Comparison of ENCODE assay signal across 7 mouse cellular contexts in genomic region chr1:161070352-161071271, GRCm38 (mm10). TPM values are rescaled to one million over a fixed set of nuclear protein-coding genes. Genes with fewer than 3 reads are reported as not detected.
DNase-seq lines count a peak whose midpoint lies in the region; ATAC-seq lines count a peak whose summit lies in the region.

Gene Dars2, minus strand, starts transcription at chr1:161070658.
Gene Cenpl, plus strand, starts transcription at chr1:161070713.

- DNase-seq in adrenal gland, postnatal 14 days = peak; percentile 98
- DNase-seq in embryonic facial prominence, embryonic 11.5 days (ENCODE audit: low spot score) = peak; percentile 96
- DNase-seq in kidney, adult 11 months = peak; percentile 96
- peak; percentile 91 for DNase-seq in limb, embryonic 10.5 days (ENCODE audit: low spot score)
- DNase-seq in spleen, adult 12 weeks (ENCODE audit: low spot score) = peak; percentile 96

- H3K4me2 ChIP-seq in embryonic facial prominence, embryonic 11.5 days (ENCODE audit: low read depth, low read length) = peak within 1 kb of the TSS; percentile 79
- H3K4me2 ChIP-seq in midbrain, embryonic 13.5 days (replicated peaks) = peak within 1 kb of the TSS; percentile 86

- 0% methylated on average over 57 of the region's 57 CpGs for WGBS in embryonic facial prominence, embryonic 11.5 days
- under 1% methylated on average over 57 of the region's 57 CpGs for WGBS in limb, embryonic 10.5 days
- under 1% methylated on average over 57 of the region's 57 CpGs for WGBS in midbrain, embryonic 13.5 days

- H3K9ac ChIP-seq in embryonic facial prominence, embryonic 11.5 days (replicated peaks; ENCODE audit: low read length) = peak within 1 kb of the TSS; percentile 74
- H3K9ac ChIP-seq in midbrain, embryonic 13.5 days (replicated peaks) = peak within 1 kb of the TSS; percentile 85

- H3K27me3 ChIP-seq in embryonic facial prominence, embryonic 11.5 days (ENCODE audit: control insufficient read depth, insufficient read depth, low read length) = no peaks in the 10 kb centered on the region
- H3K27me3 ChIP-seq in limb, embryonic 10.5 days (ENCODE audit: low read depth, poor library complexity, severe bottlenecking) = no peaks in the 10 kb centered on the region
- no peaks in the 10 kb centered on the region for H3K27me3 ChIP-seq in midbrain, embryonic 13.5 days

- no peaks in the 10 kb centered on the region for H3K4me1 ChIP-seq in embryonic facial prominence, embryonic 11.5 days (ENCODE audit: control insufficient read depth, insufficient read depth, low read length)
- peaks cover 29% of the 10 kb centered on the region for H3K4me1 ChIP-seq in limb, embryonic 10.5 days
- peaks cover 38% of the 10 kb centered on the region for H3K4me1 ChIP-seq in midbrain, embryonic 13.5 days (replicated peaks)

- peak within 1 kb of the TSS; percentile 28 for H3K27ac ChIP-seq in embryonic facial prominence, embryonic 11.5 days (replicated peaks; ENCODE audit: low read depth, low read length)
- peak within 1 kb of the TSS; percentile 93 for H3K27ac ChIP-seq in limb, embryonic 10.5 days
- H3K27ac ChIP-seq in midbrain, embryonic 13.5 days = peak within 1 kb of the TSS; percentile 72

- H3K9me3 ChIP-seq in embryonic facial prominence, embryonic 11.5 days (replicated peaks; ENCODE audit: control insufficient read depth, low read length) = no peaks in the 10 kb centered on the region
- H3K9me3 ChIP-seq in limb, embryonic 10.5 days (replicated peaks) = no peaks in the 10 kb centered on the region
- no peaks in the 10 kb centered on the region for H3K9me3 ChIP-seq in midbrain, embryonic 13.5 days

- peak; percentile 97 for ATAC-seq in embryonic facial prominence, embryonic 11.5 days (replicated peaks; ENCODE audit: insufficient number of reproducible peaks, low FRiP score, low TSS enrichment, low read depth)
- peak; percentile 88 for ATAC-seq in granulocyte monocyte progenitor cell, adult 5-6 weeks (replicated peaks; ENCODE audit: poor library complexity, severe bottlenecking)
- ATAC-seq in midbrain, embryonic 13.5 days = peak; percentile 98

- H3K36me3 ChIP-seq in embryonic facial prominence, embryonic 11.5 days (replicated peaks; ENCODE audit: control insufficient read depth, insufficient read depth, low read depth, low read length) = no peaks in the 10 kb centered on the region
- H3K36me3 ChIP-seq in limb, embryonic 10.5 days = peaks cover 25% of the 10 kb centered on the region
- H3K36me3 ChIP-seq in midbrain, embryonic 13.5 days = no peaks in the 10 kb centered on the region; the same call in 1 of the 2 replicates

- peak within 1 kb of the TSS; percentile 73 for H3K4me3 ChIP-seq in embryonic facial prominence, embryonic 11.5 days (ENCODE audit: low read depth, low read length)
- H3K4me3 ChIP-seq in limb, embryonic 10.5 days = peak within 1 kb of the TSS; percentile 74
- peak within 1 kb of the TSS; percentile 80 for H3K4me3 ChIP-seq in midbrain, embryonic 13.5 days (replicated peaks)

RNA-seq across cellular contexts. Expression of gene Dars2, which starts in this region (rescaled TPM):
- total RNA-seq in adrenal gland, postnatal 14 days (2021) = 25.3 and 32.9 TPM in 2 replicates
- polyA plus RNA-seq in embryonic facial prominence, embryonic 11.5 days (2014; fragmentation: Nextera tagmentation; extraction: Ambion mirVana) = 48.7 and 53.9 TPM in 2 replicates
- total RNA-seq in granulocyte monocyte progenitor cell, adult 5-6 weeks (2014; fragmentation: Nextera tagmentation) = 42.5 and 44.6 TPM in 2 replicates
- 27.6 and 33.5 TPM in 2 replicates for total RNA-seq in granulocyte monocyte progenitor cell, adult 5-6 weeks (2017)
- polyA plus RNA-seq in limb, embryonic 10.5 days (2016; fragmentation: Nextera tagmentation; extraction: Ambion mirVana) = 66.7 and 74.6 TPM in 2 replicates
- 29.5 and 31.5 TPM in 2 replicates for polyA plus RNA-seq in midbrain, embryonic 13.5 days (2015; fragmentation: Nextera tagmentation; extraction: Ambion mirVana)

RNA-seq across cellular contexts. Expression of gene Cenpl, which starts in this region (rescaled TPM):
- total RNA-seq in adrenal gland, postnatal 14 days (2021) = 4.5 and 4.9 TPM in 2 replicates
- 43.3 and 46.8 TPM in 2 replicates for polyA plus RNA-seq in embryonic facial prominence, embryonic 11.5 days (2014; fragmentation: Nextera tagmentation; extraction: Ambion mirVana)
- total RNA-seq in granulocyte monocyte progenitor cell, adult 5-6 weeks (2014; fragmentation: Nextera tagmentation) = 8.4 and 25.6 TPM in 2 replicates
- total RNA-seq in granulocyte monocyte progenitor cell, adult 5-6 weeks (2017) = 5.1 and 10.1 TPM in 2 replicates
- polyA plus RNA-seq in limb, embryonic 10.5 days (2016; fragmentation: Nextera tagmentation; extraction: Ambion mirVana) = 40.1 and 44.6 TPM in 2 replicates
- 19.1 and 22.1 TPM in 2 replicates for polyA plus RNA-seq in midbrain, embryonic 13.5 days (2015; fragmentation: Nextera tagmentation; extraction: Ambion mirVana)

Comparison
In these comparisons a context has a peak if more than half of its experiments do, and no peak if none do; other contexts are left out.
1. Peak in every context shown above with its lines: DNase-seq, ATAC-seq, H3K4me3 ChIP-seq and H3K27ac ChIP-seq.
2. H3K27ac ChIP-seq: peak in every context shown above with its lines; median percentile 93 in limb, embryonic 10.5 days; 72 in midbrain, embryonic 13.5 days; 28 in embryonic facial prominence, embryonic 11.5 days.